Mouse (Mus musculus) limb, embryonic 14.5 days (tissue): ENCODE measurements around the gene Tmem82. TPM values are rescaled to one million over a fixed set of nuclear protein-coding genes. Genes with fewer than 3 reads are reported as not detected.

Experiments
- ATAC-seq: fragments of 200-750 bp; cut with Nextera tagmentation; 2 replicates; pipeline ENCODE4 v1.8.0; 2017; ENCODE audit warnings: low read depth, moderate number of reproducible peaks, moderate TSS enrichment; ENCODE audit not compliant: low FRiP score
- DNase-seq: peaks from one replicate; pipeline ENCODE4 v3.0.0-alpha.2; 2015; ENCODE audit warnings: low spot score
- H3K27ac ChIP-seq: fragments of 300-500 bp; sonication (generic); replicated peaks from 2 replicates; pipeline ENCODE4 v1.5.1; 2014; ENCODE audit warnings: low read depth, mild to moderate bottlenecking, low read length, moderate library complexity, mixed read lengths
- H3K27me3 ChIP-seq: fragments of 300-500 bp; sonication (generic); 2 replicates; pipeline ENCODE4 v1.6.1; 2014; ENCODE audit warnings: low read length, mixed read lengths; ENCODE audit not compliant: control insufficient read depth, insufficient read depth
- H3K36me3 ChIP-seq: fragments of 300-500 bp; sonication (generic); 2 replicates; pipeline ENCODE4 v1.6.1; 2014; ENCODE audit warnings: mild to moderate bottlenecking, low read length, moderate library complexity, mixed read lengths; ENCODE audit not compliant: control insufficient read depth, insufficient read depth
- H3K4me1 ChIP-seq: fragments of 300-500 bp; sonication (generic); 2 replicates; pipeline ENCODE4 v1.6.1; 2014; ENCODE audit warnings: antibody characterized with exemption, low read length, mixed read lengths; ENCODE audit not compliant: control insufficient read depth, insufficient read depth
- H3K4me2 ChIP-seq: fragments of 300-500 bp; sonication (generic); replicated peaks from 2 replicates; pipeline ENCODE4 v1.6.1; 2014; ENCODE audit warnings: low read depth, mild to moderate bottlenecking, low read length, moderate library complexity; ENCODE audit not compliant: severe bottlenecking
- H3K4me3 ChIP-seq: fragments of 300-500 bp; sonication (generic); replicated peaks from 2 replicates; pipeline ENCODE4 v1.5.1; 2014; ENCODE audit warnings: low read length
- H3K9ac ChIP-seq: fragments of 300-500 bp; sonication (generic); 2 replicates; pipeline ENCODE4 v1.6.1; 2014; ENCODE audit warnings: mild to moderate bottlenecking, low read depth, low read length, moderate library complexity; ENCODE audit not compliant: severe bottlenecking
- H3K9me3 ChIP-seq: fragments of 300-500 bp; sonication (generic); 2 replicates; pipeline ENCODE4 v1.6.1; 2016; ENCODE audit warnings: low read length; ENCODE audit not compliant: control insufficient read depth
- POLR2A ChIP-seq: fragments of 200-500 bp; IDR thresholded peaks from 2 replicates; pipeline ENCODE4 v1.8.0; 2012; ENCODE audit warnings: inconsistent platforms, mild to moderate bottlenecking, moderate library complexity, borderline replicate concordance; ENCODE audit not compliant: insufficient read depth, insufficient read length; ENCODE audit errors: extremely low read depth
- WGBS: fragments of 180-500 bp; shearing (Covaris S2); extraction: QIAGEN DNeasy Blood & Tissue Kit; methylation state at CpG from one replicate; pipeline ENCODE4 v1.1.7; 2014; 5-methylcytosine and 5-hydroxymethylcytosine counted together
- polyA plus RNA-seq, 2 experiments: library from polyadenylated mRNA; depleted of rRNA in 1 of 2; stranded (reverse) in 1 of 2; unstranded in 1 of 2; fragments of >200 nt; fragmentation: Nextera tagmentation in 1 of 2; extraction: Ambion mirVana in 1 of 2; gene quantifications; 2 replicates each; pipeline versions ENCODE4 v1.2.1 to v1.2.3; 2012 to 2014

Tmem82 gene
- polyA plus RNA-seq, 2 experiments: 0.49 TPM; not detected in 1

DNA sequence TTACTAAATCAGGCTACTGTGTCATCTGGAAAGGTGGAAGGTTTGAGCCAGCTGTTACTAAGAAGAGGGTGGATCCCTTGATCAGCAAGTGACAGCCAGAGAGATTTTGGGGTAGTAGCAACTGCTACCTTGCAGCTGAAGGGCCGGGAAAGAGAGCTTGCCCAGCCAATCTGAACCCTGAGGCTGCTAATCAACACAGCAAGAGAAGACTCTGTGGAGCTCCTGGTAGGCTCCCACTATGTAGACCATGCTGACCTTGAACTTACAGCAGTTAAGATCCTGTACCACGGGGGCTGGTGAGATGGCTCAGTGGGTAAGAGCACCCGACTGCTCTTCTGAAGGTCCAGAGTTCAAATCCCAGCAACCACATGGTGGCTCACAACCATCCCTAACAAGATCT is 53.8 kb downstream of the Tmem82 start:
- H3K4me1 ChIP-seq: no peaks in the 10 kb centered on the region
- no peak overlapping the region for H3K4me2 ChIP-seq
- H3K9ac ChIP-seq: no peak overlapping the region
- WGBS: 77% methylated on average over 3 of the region's 3 CpGs
- H3K27ac ChIP-seq: no peak overlapping the region
- H3K27me3 ChIP-seq: no peaks in the 10 kb centered on the region
- no peak overlapping the region for H3K4me3 ChIP-seq
- no peak for ATAC-seq
- no peak for TF ChIP-seq POLR2A
- no peaks in the 10 kb centered on the region for H3K9me3 ChIP-seq
- no peak for DNase-seq
- no peaks in the 10 kb centered on the region for H3K36me3 ChIP-seq

DNA sequence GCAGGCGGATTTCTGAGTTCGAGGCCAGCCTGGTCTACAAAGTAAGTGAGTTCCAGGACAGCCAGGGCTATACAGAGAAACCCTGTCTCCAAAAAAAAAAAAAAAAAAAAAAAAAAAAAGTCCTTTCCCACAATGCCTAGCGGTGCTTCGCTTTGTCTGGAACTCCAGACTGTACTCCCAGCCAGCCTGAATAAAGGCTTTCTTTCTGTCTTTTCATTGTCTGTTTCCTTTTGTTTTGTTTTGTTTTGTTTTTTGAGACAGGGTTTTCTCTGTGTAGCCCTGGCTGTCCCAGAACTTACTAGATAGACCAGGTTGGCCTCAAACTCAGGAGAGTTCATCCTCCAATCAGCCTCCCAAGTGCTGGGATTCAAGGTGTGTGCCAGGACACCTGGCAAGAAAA is 54.2 kb downstream of the Tmem82 start:
- H3K27me3 ChIP-seq: no peaks in the 10 kb centered on the region
- DNase-seq: no peak
- H3K9me3 ChIP-seq: no peaks in the 10 kb centered on the region
- no peak overlapping the region for H3K4me2 ChIP-seq
- no peak overlapping the region for H3K27ac ChIP-seq
- no peak overlapping the region for H3K4me3 ChIP-seq
- TF ChIP-seq POLR2A: no peak
- WGBS: 97% methylated on average over 4 of the region's 4 CpGs
- H3K36me3 ChIP-seq: no peaks in the 10 kb centered on the region
- no peak for ATAC-seq
- peaks cover under 1% of the 10 kb centered on the region for H3K4me1 ChIP-seq
- no peak overlapping the region for H3K9ac ChIP-seq

Other genes with a start within 250 kb of the Tmem82 start
- gene Clcnka, start 219.9 kb downstream of the Tmem82 start, polyA plus RNA-seq (2012; rRNA removed): 0.75 and 1.3 TPM in 2 replicates
- gene Clcnka, start 219.9 kb downstream of the Tmem82 start, polyA plus RNA-seq (2014; fragmentation: Nextera tagmentation; extraction: Ambion mirVana): 0.36 and 0.61 TPM in 2 replicates
- gene Clcnkb, start 202.6 kb downstream of the Tmem82 start, polyA plus RNA-seq (2012; rRNA removed): 0.21 TPM in 1 of 2 replicates, not detected in the other
- gene Clcnkb, start 202.6 kb downstream of the Tmem82 start, polyA plus RNA-seq (2014; fragmentation: Nextera tagmentation; extraction: Ambion mirVana): 0.51 TPM in 1 of 2 replicates, not detected in the other
- 3.0 and 3.2 TPM in 2 replicates for gene Hspb7, start 197.9 kb downstream of the Tmem82 start, polyA plus RNA-seq (2012; rRNA removed)
- 0.43 and 1.3 TPM in 2 replicates for gene Hspb7, start 197.9 kb downstream of the Tmem82 start, polyA plus RNA-seq (2014; fragmentation: Nextera tagmentation; extraction: Ambion mirVana)
- not detected in 2 replicates for gene Srarp, start 182.5 kb downstream of the Tmem82 start, polyA plus RNA-seq (2012; rRNA removed)
- not detected in 2 replicates for gene Srarp, start 182.5 kb downstream of the Tmem82 start, polyA plus RNA-seq (2014; fragmentation: Nextera tagmentation; extraction: Ambion mirVana)
- 48.5 and 55.0 TPM in 2 replicates for gene Zbtb17, start 174.0 kb downstream of the Tmem82 start, polyA plus RNA-seq (2012; rRNA removed)
- gene Zbtb17, start 174.0 kb downstream of the Tmem82 start, polyA plus RNA-seq (2014; fragmentation: Nextera tagmentation; extraction: Ambion mirVana): 29.0 and 30.5 TPM in 2 replicates
- 15.9 and 16.2 TPM in 2 replicates for gene Spen, start 80.0 kb downstream of the Tmem82 start, polyA plus RNA-seq (2012; rRNA removed)
- 12.2 and 13.1 TPM in 2 replicates for gene Spen, start 80.0 kb downstream of the Tmem82 start, polyA plus RNA-seq (2014; fragmentation: Nextera tagmentation; extraction: Ambion mirVana)
- gene Fblim1, start 12.5 kb downstream of the Tmem82 start, polyA plus RNA-seq (2012; rRNA removed): 52.2 and 59.7 TPM in 2 replicates
- gene Fblim1, start 12.5 kb downstream of the Tmem82 start, polyA plus RNA-seq (2014; fragmentation: Nextera tagmentation; extraction: Ambion mirVana): 33.7 and 43.2 TPM in 2 replicates
- 0.16 and 0.26 TPM in 2 replicates for gene Slc25a34, start 5.2 kb upstream of the Tmem82 start, polyA plus RNA-seq (2012; rRNA removed)
- not detected in 2 replicates for gene Slc25a34, start 5.2 kb upstream of the Tmem82 start, polyA plus RNA-seq (2014; fragmentation: Nextera tagmentation; extraction: Ambion mirVana)
- 51.8 and 67.8 TPM in 2 replicates for gene Plekhm2, start 46.3 kb upstream of the Tmem82 start, polyA plus RNA-seq (2012; rRNA removed)
- 4.9 and 6.4 TPM in 2 replicates for gene Plekhm2, start 46.3 kb upstream of the Tmem82 start, polyA plus RNA-seq (2014; fragmentation: Nextera tagmentation; extraction: Ambion mirVana)
- 9.0 and 11.5 TPM in 2 replicates for gene Rsc1a1, start 67.0 kb upstream of the Tmem82 start, polyA plus RNA-seq (2012; rRNA removed)
- gene Rsc1a1, start 67.0 kb upstream of the Tmem82 start, polyA plus RNA-seq (2014; fragmentation: Nextera tagmentation; extraction: Ambion mirVana): 1.5 and 1.7 TPM in 2 replicates
- 21.9 and 22.1 TPM in 2 replicates for gene Ddi2, start 104.8 kb upstream of the Tmem82 start, polyA plus RNA-seq (2012; rRNA removed)
- gene Ddi2, start 104.8 kb upstream of the Tmem82 start, polyA plus RNA-seq (2014; fragmentation: Nextera tagmentation; extraction: Ambion mirVana): 18.5 and 20.0 TPM in 2 replicates
- 0.21 TPM in 1 of 2 replicates, not detected in the other for gene Agmat, start 128.0 kb upstream of the Tmem82 start, polyA plus RNA-seq (2012; rRNA removed)
- not detected in 2 replicates for gene Agmat, start 128.0 kb upstream of the Tmem82 start, polyA plus RNA-seq (2014; fragmentation: Nextera tagmentation; extraction: Ambion mirVana)
- gene Dnajc16, start 172.3 kb upstream of the Tmem82 start, polyA plus RNA-seq (2012; rRNA removed): 11.9 and 12.4 TPM in 2 replicates
- gene Dnajc16, start 172.3 kb upstream of the Tmem82 start, polyA plus RNA-seq (2014; fragmentation: Nextera tagmentation; extraction: Ambion mirVana): 2.8 and 3.2 TPM in 2 replicates
- gene Casp9, start 175.0 kb upstream of the Tmem82 start, polyA plus RNA-seq (2012; rRNA removed): 20.4 and 24.8 TPM in 2 replicates
- 11.2 and 13.8 TPM in 2 replicates for gene Casp9, start 175.0 kb upstream of the Tmem82 start, polyA plus RNA-seq (2014; fragmentation: Nextera tagmentation; extraction: Ambion mirVana)
- 0.19 and 0.47 TPM in 2 replicates for gene Cela2a, start 207.5 kb upstream of the Tmem82 start, polyA plus RNA-seq (2012; rRNA removed)
- gene Cela2a, start 207.5 kb upstream of the Tmem82 start, polyA plus RNA-seq (2014; fragmentation: Nextera tagmentation; extraction: Ambion mirVana): not detected in 2 replicates
- 0.08 TPM in 1 of 2 replicates, not detected in the other for gene Ctrc, start 227.7 kb upstream of the Tmem82 start, polyA plus RNA-seq (2012; rRNA removed)
- not detected in 2 replicates for gene Ctrc, start 227.7 kb upstream of the Tmem82 start, polyA plus RNA-seq (2014; fragmentation: Nextera tagmentation; extraction: Ambion mirVana)